Mouse (Mus musculus) mammary gland, adult 2 months (tissue): ENCODE results near the gene 5031439G07Rik. TPM values are rescaled to one million over a fixed set of nuclear protein-coding genes. Genes with fewer than 3 reads are reported as not detected.

ENCODE experiments used
- polyA plus RNA-seq: library from polyadenylated mRNA; depleted of rRNA; stranded (reverse); fragments of >200 nt; gene quantifications from 2 replicates; pipeline ENCODE4 v1.2.3, GENCODE M21; 2012; ENCODE audit warnings: low replicate concordance; rRNA removed

The 5031439G07Rik gene
- 33.1 and 34.4 TPM in 2 replicates for polyA plus RNA-seq

DNA sequence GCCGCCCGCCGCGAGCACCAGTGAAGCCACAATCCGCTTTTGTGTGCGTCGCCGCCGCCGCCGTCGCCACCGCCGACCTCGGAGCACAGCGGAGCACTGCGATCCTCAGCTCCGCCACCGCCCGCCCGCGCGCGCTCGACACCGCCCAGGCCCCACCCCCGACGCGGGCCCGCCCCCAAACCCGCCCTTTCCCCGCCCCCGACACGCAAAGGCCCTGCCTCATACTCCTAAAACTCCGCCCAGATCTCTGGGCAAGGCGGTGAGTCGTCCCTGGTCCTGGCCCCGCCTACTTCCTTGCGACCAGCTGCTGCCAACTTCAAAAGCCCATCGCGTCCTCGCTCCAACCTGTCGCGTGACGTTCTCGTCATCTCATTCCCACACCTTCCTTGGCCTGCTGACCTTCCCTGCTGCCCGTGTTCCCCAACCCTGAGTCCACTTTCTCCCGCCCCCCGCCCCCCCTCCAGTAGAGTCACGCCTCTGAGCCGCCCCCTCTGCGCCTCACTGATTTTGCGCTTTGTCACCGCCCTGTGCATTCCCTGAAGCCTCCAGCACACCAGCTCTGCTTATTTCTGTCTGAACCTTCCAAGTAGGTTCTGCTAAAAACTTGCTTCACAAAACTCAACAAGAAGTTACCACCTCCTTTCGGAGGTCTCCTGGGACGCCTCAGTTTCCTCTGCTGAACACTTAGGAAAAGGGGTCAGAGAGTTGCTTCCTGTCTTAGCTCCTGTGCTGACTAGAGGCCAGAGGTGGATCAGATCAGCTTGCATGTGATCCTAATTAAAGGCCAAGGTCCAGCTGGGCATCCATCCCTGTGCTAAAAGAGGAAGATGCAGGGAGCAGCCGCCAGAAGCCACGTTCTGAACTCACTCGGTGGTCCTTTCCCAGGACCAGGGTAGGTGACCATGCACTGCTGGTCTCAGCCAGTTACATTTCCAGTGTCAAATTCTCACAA lies at the start of gene 5031439G07Rik:
Gene 5031439G07Rik (minus strand): TSS at position 678 of the 952 bp plus-strand sequence.

DNA sequence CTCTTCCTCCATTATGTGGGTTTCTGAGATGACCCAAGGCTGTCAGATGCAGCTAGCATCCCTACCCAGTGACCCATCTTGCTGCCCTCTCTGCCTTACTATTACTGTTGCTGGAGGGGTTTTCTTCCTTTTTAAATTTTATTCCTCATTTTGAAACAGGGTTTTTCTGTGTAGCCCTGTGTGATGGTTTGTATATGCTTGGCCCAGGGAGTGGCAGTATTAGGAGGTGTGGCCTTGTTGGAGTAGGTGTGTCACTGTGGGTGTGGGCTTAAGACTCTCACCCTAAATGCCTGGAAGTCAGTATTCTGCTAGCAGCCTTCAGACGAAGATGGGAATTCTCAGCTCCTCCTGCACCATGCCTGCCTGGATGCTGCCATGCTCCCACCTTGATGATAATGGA lies 40.3 kb upstream of the 5031439G07Rik start, which contains the start of gene Fam118a:
Gene Fam118a (plus strand): TSS at position 301 of the 400 bp plus-strand sequence.

DNA sequence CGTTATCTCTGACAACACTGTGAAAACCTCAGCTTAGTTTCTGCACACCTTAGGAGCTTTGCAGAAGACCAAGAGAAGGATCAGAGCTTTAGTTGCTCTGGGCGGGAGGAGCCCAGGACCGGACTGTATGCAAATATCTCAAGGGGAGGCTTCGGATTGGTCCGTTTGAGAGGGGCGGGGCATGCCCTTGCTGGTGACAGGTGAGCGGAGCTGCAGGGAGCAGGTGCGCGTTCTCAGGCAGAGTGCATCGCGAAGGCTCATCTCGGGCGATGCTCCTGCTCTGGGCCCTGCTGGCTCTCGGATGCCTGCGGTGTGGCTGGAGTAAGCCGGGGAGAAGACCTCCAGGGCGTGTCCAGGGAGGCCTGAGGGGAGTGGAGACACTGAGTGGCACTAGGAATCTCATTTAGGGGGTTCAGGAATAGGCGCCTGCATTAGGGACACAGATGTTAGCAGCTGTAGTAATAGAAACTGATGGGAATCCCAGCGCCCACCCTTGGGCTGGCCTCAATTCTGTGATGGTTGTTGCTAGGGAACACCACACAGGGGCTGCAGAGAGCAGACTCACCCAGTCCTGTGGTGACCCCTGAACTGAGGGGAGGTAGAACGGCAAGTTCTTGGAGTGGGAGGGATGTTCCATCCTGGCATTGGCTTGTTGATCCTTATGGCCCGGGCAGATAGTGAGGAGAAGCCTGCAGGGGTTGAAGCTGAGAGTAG lies 28.8 kb upstream of the 5031439G07Rik start, which contains the start of gene Upk3a:
Gene Upk3a (plus strand): TSS at position 191 of the 714 bp plus-strand sequence.

DNA sequence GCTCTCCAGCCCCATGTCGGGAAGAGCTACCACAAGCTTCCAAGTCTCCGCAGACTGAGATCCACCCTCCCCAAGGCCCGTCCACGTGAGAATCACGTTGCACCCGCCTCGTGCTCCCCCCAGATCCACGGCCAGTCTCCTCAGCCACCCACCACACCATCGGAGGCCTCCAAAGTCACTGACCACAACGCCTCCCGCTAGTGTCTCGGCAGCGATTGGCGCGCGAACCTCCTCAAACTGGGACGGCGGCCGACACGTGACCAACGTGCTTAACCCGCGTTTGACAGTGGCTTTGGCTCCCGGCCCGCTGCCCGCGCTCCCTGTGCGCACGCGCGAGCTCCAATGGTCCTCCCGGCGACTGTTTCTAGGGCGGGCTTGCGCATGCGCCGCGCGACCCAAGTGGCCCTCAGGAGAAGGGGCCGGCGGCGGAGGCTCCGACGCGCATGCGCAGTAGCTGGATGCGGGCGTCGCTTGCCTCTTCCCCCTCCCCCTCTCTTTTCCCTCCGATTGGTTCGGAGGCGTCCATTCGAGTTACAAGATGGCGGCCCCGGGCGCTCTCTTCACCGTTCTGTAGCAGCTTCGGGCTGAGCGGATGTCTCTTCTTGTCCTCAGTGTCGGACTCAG lies 65.4 kb downstream of the 5031439G07Rik start, which contains the start of gene Nup50:
Gene Nup50 (plus strand): TSS at position 528 of the 624 bp plus-strand sequence.

DNA sequence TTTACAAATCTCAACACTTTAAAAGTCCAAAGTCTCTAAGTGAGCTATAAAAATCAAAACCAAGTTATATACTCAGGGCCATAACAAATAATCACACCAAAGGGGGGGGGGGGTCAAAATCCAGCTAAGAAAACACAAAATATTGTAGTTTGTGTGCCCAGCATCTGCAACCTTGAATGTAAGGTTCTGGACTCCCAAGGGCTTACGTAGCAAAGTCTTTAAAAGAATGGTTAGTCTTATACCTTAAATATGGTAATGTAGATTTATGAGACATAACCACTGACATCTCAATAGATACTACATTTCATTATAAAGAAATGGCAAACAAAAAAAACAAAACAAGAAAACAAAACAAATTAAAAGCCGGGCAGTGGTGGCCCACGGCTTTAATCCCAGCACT lies 68.4 kb downstream of the 5031439G07Rik start, which contains the start of gene Gm29666:
Gene Gm29666 (minus strand): TSS at position 101 of the 400 bp plus-strand sequence.

Other genes with a start within 250 kb of the 5031439G07Rik start
- gene Phf21b, start 132.5 kb downstream of the 5031439G07Rik start, polyA plus RNA-seq, result 2.1 and 3.6 TPM in 2 replicates
- gene Gm29666, start 68.5 kb downstream of the 5031439G07Rik start, polyA plus RNA-seq, result 0.22 and 0.50 TPM in 2 replicates
- gene Nup50, start 65.1 kb downstream of the 5031439G07Rik start, polyA plus RNA-seq, result 6.8 TPM in 2 replicates
- 11.5 and 25.0 TPM in 2 replicates for gene Upk3a, start 28.6 kb upstream of the 5031439G07Rik start, polyA plus RNA-seq
- 7.5 and 9.8 TPM in 2 replicates for gene Fam118a, start 40.4 kb upstream of the 5031439G07Rik start, polyA plus RNA-seq
- not detected in 2 replicates for gene Smc1b, start 143.4 kb upstream of the 5031439G07Rik start, polyA plus RNA-seq
- gene Ribc2, start 143.5 kb upstream of the 5031439G07Rik start, polyA plus RNA-seq, result not detected in 2 replicates
- 68.0 and 82.3 TPM in 2 replicates for gene Fbln1, start 217.4 kb upstream of the 5031439G07Rik start, polyA plus RNA-seq